Mouse (Mus musculus): ENCODE results near the gene Dscaml1. TPM values are rescaled to one million over a fixed set of nuclear protein-coding genes. Genes with fewer than 3 reads are reported as not detected.

Gene Dscaml1
- polyA plus RNA-seq, 1 experiment from 2014 or later, result 0.17 TPM

- Histone ChIP-seq H3K4me2 (replicated peaks; ENCODE audit: low read depth) (no peak overlapping the region), H3K4me1 (replicated peaks; ENCODE audit: control insufficient read depth, insufficient read depth) (no peaks in the 10 kb centered on the region), H3K9ac (ENCODE audit: low read length) (no peak overlapping the region), H3K27ac (replicated peaks) (no peak overlapping the region), H3K27me3 (ENCODE audit: control insufficient read depth, insufficient read depth, low read length) (no peaks in the 10 kb centered on the region), H3K9me3 (ENCODE audit: control insufficient read depth, low read length) (no peaks in the 10 kb centered on the region), H3K4me3 (ENCODE audit: low read depth, low read length) (no peak overlapping the region), H3K36me3 (ENCODE audit: control insufficient read depth, insufficient read depth, low read length) (no peaks in the 10 kb centered on the region)
- no peak for TF ChIP-seq CTCF (IDR thresholded peaks at IDR 0.05; ENCODE audit: low read depth)
- TF ChIP-seq EP300 (optimal IDR thresholded peaks at IDR 0.05), result no peak
- WGBS, result 70% methylated on average over 7 of the region's 7 CpGs
- ATAC-seq (ENCODE audit: low FRiP score, low TSS enrichment) (no peak), DNase-seq (ENCODE audit: low spot score) (no peak)
These were observed 293.6 kb downstream of the Dscaml1 start for GRCm38 (mm10) chr9:45719997-45720396.

GRCm38 (mm10) chr9:45731851-45732250 is 305.4 kb downstream of the Dscaml1 start:
- H3K27me3 ChIP-seq (ENCODE audit: control insufficient read depth, insufficient read depth, low read length), result no peaks in the 10 kb centered on the region
- no peaks in the 10 kb centered on the region for H3K36me3 ChIP-seq (ENCODE audit: control insufficient read depth, insufficient read depth, low read length)
- no peak overlapping the region for H3K4me3 ChIP-seq (ENCODE audit: low read depth, low read length)
- DNase-seq (ENCODE audit: low spot score) (no peak), ATAC-seq (ENCODE audit: low FRiP score, low TSS enrichment) (no peak)
- TF ChIP-seq EP300 (optimal IDR thresholded peaks at IDR 0.05) (no peak), CTCF (IDR thresholded peaks at IDR 0.05; ENCODE audit: low read depth) (no peak)
- no peak overlapping the region for H3K9ac ChIP-seq (ENCODE audit: low read length)
- no peak overlapping the region for H3K27ac ChIP-seq (replicated peaks)
- H3K4me1 ChIP-seq (replicated peaks; ENCODE audit: control insufficient read depth, insufficient read depth), result no peaks in the 10 kb centered on the region
- H3K9me3 ChIP-seq (ENCODE audit: control insufficient read depth, low read length), result no peaks in the 10 kb centered on the region
- H3K4me2 ChIP-seq (replicated peaks; ENCODE audit: low read depth), result no peak overlapping the region
- 85% methylated on average over 5 of the region's 5 CpGs for WGBS

GRCm38 (mm10) chr9:45733246-45733645 is 306.8 kb downstream of the Dscaml1 start:
- H3K4me2 ChIP-seq (replicated peaks; ENCODE audit: low read depth), result no peak overlapping the region
- WGBS, result 60% methylated on average over 6 of the region's 6 CpGs
- no peak for DNase-seq (ENCODE audit: low spot score)
- no peaks in the 10 kb centered on the region for H3K9me3 ChIP-seq (ENCODE audit: control insufficient read depth, low read length)
- TF ChIP-seq CTCF (IDR thresholded peaks at IDR 0.05; ENCODE audit: low read depth) (no peak), EP300 (optimal IDR thresholded peaks at IDR 0.05) (no peak)
- H3K4me3 ChIP-seq (ENCODE audit: low read depth, low read length), result no peak overlapping the region
- no peak overlapping the region for H3K9ac ChIP-seq (ENCODE audit: low read length)
- H3K4me1 ChIP-seq (replicated peaks; ENCODE audit: control insufficient read depth, insufficient read depth), result no peaks in the 10 kb centered on the region
- no peaks in the 10 kb centered on the region for H3K27me3 ChIP-seq (ENCODE audit: control insufficient read depth, insufficient read depth, low read length)
- no peaks in the 10 kb centered on the region for H3K36me3 ChIP-seq (ENCODE audit: control insufficient read depth, insufficient read depth, low read length)
- ATAC-seq (ENCODE audit: low FRiP score, low TSS enrichment), result no peak
- H3K27ac ChIP-seq (replicated peaks), result no peak overlapping the region

- DNase-seq (ENCODE audit: low spot score), result no peak
- Histone ChIP-seq H3K9me3 (ENCODE audit: control insufficient read depth, low read length) (no peaks in the 10 kb centered on the region), H3K9ac (ENCODE audit: low read length) (no peak overlapping the region), H3K4me3 (ENCODE audit: low read depth, low read length) (no peak overlapping the region), H3K36me3 (ENCODE audit: control insufficient read depth, insufficient read depth, low read length) (no peaks in the 10 kb centered on the region), H3K4me1 (replicated peaks; ENCODE audit: control insufficient read depth, insufficient read depth) (no peaks in the 10 kb centered on the region), H3K27ac (replicated peaks) (no peak overlapping the region), H3K4me2 (replicated peaks; ENCODE audit: low read depth) (no peak overlapping the region), H3K27me3 (ENCODE audit: control insufficient read depth, insufficient read depth, low read length) (no peaks in the 10 kb centered on the region)
- 60% methylated on average over 12 of the region's 12 CpGs for WGBS
- TF ChIP-seq CTCF (IDR thresholded peaks at IDR 0.05; ENCODE audit: low read depth) (no peak), EP300 (optimal IDR thresholded peaks at IDR 0.05) (no peak)
- ATAC-seq (ENCODE audit: low FRiP score, low TSS enrichment), result no peak; the same call in 1 of the 2 replicates
These were observed 312.7 kb downstream of the Dscaml1 start for GRCm38 (mm10) chr9:45739001-45739701.

GRCm38 (mm10) chr9:45739702-45740583 is 313.5 kb downstream of the Dscaml1 start:
- peak; percentile 27 for DNase-seq (ENCODE audit: low spot score)
- Histone ChIP-seq H3K4me1 (replicated peaks; ENCODE audit: control insufficient read depth, insufficient read depth) (no peaks in the 10 kb centered on the region), H3K9ac (ENCODE audit: low read length) (no peak overlapping the region), H3K27me3 (ENCODE audit: control insufficient read depth, insufficient read depth, low read length) (no peaks in the 10 kb centered on the region), H3K36me3 (ENCODE audit: control insufficient read depth, insufficient read depth, low read length) (no peaks in the 10 kb centered on the region), H3K4me3 (ENCODE audit: low read depth, low read length) (no peak overlapping the region), H3K27ac (replicated peaks) (no peak overlapping the region), H3K9me3 (ENCODE audit: control insufficient read depth, low read length) (no peaks in the 10 kb centered on the region), H3K4me2 (replicated peaks; ENCODE audit: low read depth) (no peak overlapping the region)
- 58% methylated on average over 17 of the region's 17 CpGs for WGBS
- no peak for TF ChIP-seq EP300 (optimal IDR thresholded peaks at IDR 0.05)
- TF ChIP-seq CTCF (IDR thresholded peaks at IDR 0.05; ENCODE audit: low read depth), result no peak
- ATAC-seq (ENCODE audit: low FRiP score, low TSS enrichment), result peak; percentile 51

- no peaks in the 10 kb centered on the region for H3K9me3 ChIP-seq (ENCODE audit: control insufficient read depth, low read length)
- H3K4me2 ChIP-seq (replicated peaks; ENCODE audit: low read depth), result no peak overlapping the region
- no peak overlapping the region for H3K27ac ChIP-seq (replicated peaks)
- no peaks in the 10 kb centered on the region for H3K27me3 ChIP-seq (ENCODE audit: control insufficient read depth, insufficient read depth, low read length)
- H3K4me3 ChIP-seq (ENCODE audit: low read depth, low read length), result no peak overlapping the region
- 76% methylated on average over 2 of the region's 2 CpGs for WGBS
- TF ChIP-seq CTCF (IDR thresholded peaks at IDR 0.05; ENCODE audit: low read depth) (peak; percentile 69), EP300 (optimal IDR thresholded peaks at IDR 0.05) (no peak)
- no peaks in the 10 kb centered on the region for H3K36me3 ChIP-seq (ENCODE audit: control insufficient read depth, insufficient read depth, low read length)
- no peak for DNase-seq (ENCODE audit: low spot score)
- no peaks in the 10 kb centered on the region for H3K4me1 ChIP-seq (replicated peaks; ENCODE audit: control insufficient read depth, insufficient read depth)
- H3K9ac ChIP-seq (ENCODE audit: low read length), result no peak overlapping the region
- ATAC-seq (ENCODE audit: low FRiP score, low TSS enrichment), result no peak
These were observed 314.2 kb downstream of the Dscaml1 start for GRCm38 (mm10) chr9:45740584-45740980.
